Mouse (Mus musculus): ENCODE measurements around the gene Scimp. TPM values are rescaled to one million over a fixed set of nuclear protein-coding genes. Genes with fewer than 3 reads are reported as not detected.

Scimp gene
- polyA plus RNA-seq, 1 experiment: not detected

- TF ChIP-seq CTCF (IDR thresholded peaks at IDR 0.05; ENCODE audit: insufficient read depth, low read depth, low read length) (no peak), POLR2A (IDR thresholded peaks at IDR 0.05; ENCODE audit: insufficient read depth, low read depth, low read length) (no peak)
- Histone ChIP-seq H3K27ac (ENCODE audit: insufficient read depth, low read depth, low read length) (no peak overlapping the region), H3K4me3 (ENCODE audit: insufficient read depth, low read depth, low read length) (no peak overlapping the region), H3K4me1 (ENCODE audit: control insufficient read depth, insufficient read depth, low read length) (no peaks in the 10 kb centered on the region)
- 95% methylated on average over 3 of the region's 3 CpGs for WGBS
Measured at GRCm38 (mm10) chr11:70837031-70837430, 24.6 kb upstream of the Scimp start.

DNA sequence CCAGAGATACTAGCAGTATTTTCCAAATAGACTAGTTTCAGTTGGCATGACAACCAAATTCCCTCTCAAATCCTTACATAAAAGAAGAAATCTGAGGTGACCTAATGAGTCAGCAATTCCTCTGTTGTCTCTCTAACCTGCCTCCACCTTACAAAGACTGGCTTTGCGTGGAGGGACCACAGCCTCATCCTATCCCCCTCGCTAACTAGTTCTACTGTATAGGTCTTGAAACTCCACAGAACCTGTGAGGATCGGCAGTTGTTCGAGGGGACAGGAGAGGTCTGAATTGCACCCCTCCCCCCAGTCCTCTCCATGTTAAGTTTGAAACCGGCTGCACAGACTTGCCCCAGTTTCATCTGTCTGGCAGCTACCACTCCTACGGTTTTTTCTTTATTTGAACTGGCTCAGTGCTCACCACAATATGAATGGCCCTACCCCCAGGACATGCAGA lies 23.0 kb upstream of the Scimp start:
- H3K27ac ChIP-seq (ENCODE audit: insufficient read depth, low read depth, low read length): no peak overlapping the region
- TF ChIP-seq POLR2A (IDR thresholded peaks at IDR 0.05; ENCODE audit: insufficient read depth, low read depth, low read length) (no peak), CTCF (IDR thresholded peaks at IDR 0.05; ENCODE audit: insufficient read depth, low read depth, low read length) (no peak)
- no peak overlapping the region for H3K4me3 ChIP-seq (ENCODE audit: insufficient read depth, low read depth, low read length)
- WGBS: 56% methylated on average over 6 of the region's 6 CpGs
- no peaks in the 10 kb centered on the region for H3K4me1 ChIP-seq (ENCODE audit: control insufficient read depth, insufficient read depth, low read length)

DNA sequence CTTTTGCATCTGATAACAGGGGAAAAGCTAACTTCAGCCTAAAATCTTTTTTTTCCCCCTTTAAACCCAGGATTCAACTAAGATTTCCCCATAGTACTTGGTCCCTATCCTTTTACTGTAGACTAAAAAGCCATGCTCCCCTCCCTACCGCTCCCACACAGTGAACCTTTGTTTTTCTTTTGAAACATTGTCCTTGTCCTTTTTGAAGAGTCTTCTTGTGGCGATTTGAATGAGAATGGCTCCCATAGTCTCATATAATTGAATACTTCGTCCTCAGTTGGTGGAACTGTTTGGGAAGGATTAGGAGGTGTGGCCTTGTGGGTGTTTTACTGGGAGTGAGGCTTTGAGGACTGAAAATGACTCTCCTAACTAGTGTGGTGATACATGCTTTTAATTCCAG lies 21.4 kb upstream of the Scimp start:
- TF ChIP-seq CTCF (IDR thresholded peaks at IDR 0.05; ENCODE audit: insufficient read depth, low read depth, low read length) (no peak), POLR2A (IDR thresholded peaks at IDR 0.05; ENCODE audit: insufficient read depth, low read depth, low read length) (no peak)
- 67% methylated on average over 3 of the region's 3 CpGs for WGBS
- no peak overlapping the region for H3K4me3 ChIP-seq (ENCODE audit: insufficient read depth, low read depth, low read length)
- no peaks in the 10 kb centered on the region for H3K4me1 ChIP-seq (ENCODE audit: control insufficient read depth, insufficient read depth, low read length)
- no peak overlapping the region for H3K27ac ChIP-seq (ENCODE audit: insufficient read depth, low read depth, low read length)

DNA sequence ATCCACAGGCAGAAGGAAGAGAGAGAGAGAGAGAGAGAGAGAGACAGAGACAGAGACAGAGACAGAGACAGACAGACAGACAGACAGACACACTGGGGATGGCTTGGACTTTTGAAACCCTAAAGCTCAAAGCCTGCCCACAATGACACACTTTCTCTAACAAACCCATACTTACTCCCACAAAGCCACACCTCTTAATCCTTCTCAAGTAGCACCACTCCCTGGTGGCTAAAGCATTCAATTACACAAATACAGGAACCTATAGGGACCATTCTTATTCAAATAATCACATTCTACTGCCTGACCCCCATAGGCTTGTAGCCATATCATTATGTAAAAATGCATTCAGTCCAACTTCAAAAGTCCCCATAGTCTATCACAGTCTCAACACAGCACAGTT lies 21.0 kb upstream of the Scimp start:
- Histone ChIP-seq H3K4me1 (ENCODE audit: control insufficient read depth, insufficient read depth, low read length) (no peaks in the 10 kb centered on the region), H3K4me3 (ENCODE audit: insufficient read depth, low read depth, low read length) (no peak overlapping the region), H3K27ac (ENCODE audit: insufficient read depth, low read depth, low read length) (no peak overlapping the region)
- TF ChIP-seq POLR2A (IDR thresholded peaks at IDR 0.05; ENCODE audit: insufficient read depth, low read depth, low read length) (no peak), CTCF (IDR thresholded peaks at IDR 0.05; ENCODE audit: insufficient read depth, low read depth, low read length) (no peak)

GRCm38 (mm10) chr11:70831201-70831600 lies 18.8 kb upstream of the Scimp start:
- 25% methylated on average over 3 of the region's 3 CpGs for WGBS
- Histone ChIP-seq H3K4me1 (ENCODE audit: control insufficient read depth, insufficient read depth, low read length) (no peaks in the 10 kb centered on the region), H3K27ac (ENCODE audit: insufficient read depth, low read depth, low read length) (no peak overlapping the region), H3K4me3 (ENCODE audit: insufficient read depth, low read depth, low read length) (no peak overlapping the region)
- no peak for TF ChIP-seq POLR2A (IDR thresholded peaks at IDR 0.05; ENCODE audit: insufficient read depth, low read depth, low read length)
- no peak for TF ChIP-seq CTCF (IDR thresholded peaks at IDR 0.05; ENCODE audit: insufficient read depth, low read depth, low read length)

DNA sequence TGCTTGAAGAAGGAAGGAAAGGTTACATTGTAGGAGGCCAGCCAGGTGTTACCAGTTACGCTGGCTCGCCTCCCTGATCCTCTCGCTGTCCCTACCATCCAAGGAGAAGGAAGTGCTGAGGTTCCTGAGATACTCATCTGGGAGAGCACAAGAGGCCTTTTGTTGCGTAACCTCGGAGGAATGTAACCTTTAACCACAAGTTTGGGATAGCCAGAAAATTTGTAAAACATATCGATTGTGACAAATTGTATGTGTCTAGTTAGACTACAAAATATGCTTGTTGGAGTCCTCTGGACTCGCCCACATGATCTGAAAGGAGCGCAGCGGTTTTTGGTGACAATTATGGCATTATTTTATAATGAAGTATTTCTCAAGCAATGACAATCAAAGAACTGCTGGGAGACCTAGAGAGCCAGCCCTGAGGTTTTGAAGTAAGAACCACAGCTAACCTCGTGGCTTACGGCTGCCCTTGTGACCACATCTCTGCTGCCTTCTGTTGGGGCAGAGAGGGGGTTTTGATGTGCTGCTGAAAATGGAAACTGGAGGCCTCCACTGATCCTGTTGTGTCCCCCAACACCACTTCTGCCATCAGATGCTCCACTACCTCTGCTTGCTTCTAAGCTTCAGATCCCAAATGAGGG lies 16.7 kb upstream of the Scimp start:
- no peak for TF ChIP-seq POLR2A (IDR thresholded peaks at IDR 0.05; ENCODE audit: insufficient read depth, low read depth, low read length)
- no peak for TF ChIP-seq CTCF (IDR thresholded peaks at IDR 0.05; ENCODE audit: insufficient read depth, low read depth, low read length)
- 90% methylated on average over 11 of the region's 11 CpGs for WGBS
- H3K4me3 ChIP-seq (ENCODE audit: insufficient read depth, low read depth, low read length): no peak overlapping the region

DNA sequence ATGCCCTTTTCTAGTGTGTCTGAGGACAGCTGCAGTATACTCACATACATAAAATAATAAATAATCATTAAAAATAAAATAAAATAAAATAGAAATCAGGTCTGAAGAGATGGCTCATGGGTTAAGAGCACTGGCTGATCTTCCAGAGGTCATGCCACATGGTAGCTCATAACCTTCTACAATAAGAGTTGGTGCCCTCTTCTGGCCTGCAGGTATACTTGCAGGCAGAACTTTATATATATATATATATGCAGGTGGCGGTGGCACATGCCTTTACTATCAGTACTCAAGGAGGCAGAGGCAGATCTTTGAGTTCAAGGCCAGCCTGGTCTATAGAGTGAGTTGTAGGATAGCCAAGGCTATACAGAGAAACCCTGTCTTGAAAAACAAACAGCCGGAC lies 13.8 kb upstream of the Scimp start:
- WGBS: 92% methylated on average over 2 of the region's 2 CpGs

More for the DNA sequence above, 16.7 kb upstream of the Scimp start:
- Histone ChIP-seq H3K27ac (ENCODE audit: insufficient read depth, low read depth, low read length) (no peak overlapping the region), H3K4me1 (ENCODE audit: control insufficient read depth, insufficient read depth, low read length) (no peaks in the 10 kb centered on the region)

DNA sequence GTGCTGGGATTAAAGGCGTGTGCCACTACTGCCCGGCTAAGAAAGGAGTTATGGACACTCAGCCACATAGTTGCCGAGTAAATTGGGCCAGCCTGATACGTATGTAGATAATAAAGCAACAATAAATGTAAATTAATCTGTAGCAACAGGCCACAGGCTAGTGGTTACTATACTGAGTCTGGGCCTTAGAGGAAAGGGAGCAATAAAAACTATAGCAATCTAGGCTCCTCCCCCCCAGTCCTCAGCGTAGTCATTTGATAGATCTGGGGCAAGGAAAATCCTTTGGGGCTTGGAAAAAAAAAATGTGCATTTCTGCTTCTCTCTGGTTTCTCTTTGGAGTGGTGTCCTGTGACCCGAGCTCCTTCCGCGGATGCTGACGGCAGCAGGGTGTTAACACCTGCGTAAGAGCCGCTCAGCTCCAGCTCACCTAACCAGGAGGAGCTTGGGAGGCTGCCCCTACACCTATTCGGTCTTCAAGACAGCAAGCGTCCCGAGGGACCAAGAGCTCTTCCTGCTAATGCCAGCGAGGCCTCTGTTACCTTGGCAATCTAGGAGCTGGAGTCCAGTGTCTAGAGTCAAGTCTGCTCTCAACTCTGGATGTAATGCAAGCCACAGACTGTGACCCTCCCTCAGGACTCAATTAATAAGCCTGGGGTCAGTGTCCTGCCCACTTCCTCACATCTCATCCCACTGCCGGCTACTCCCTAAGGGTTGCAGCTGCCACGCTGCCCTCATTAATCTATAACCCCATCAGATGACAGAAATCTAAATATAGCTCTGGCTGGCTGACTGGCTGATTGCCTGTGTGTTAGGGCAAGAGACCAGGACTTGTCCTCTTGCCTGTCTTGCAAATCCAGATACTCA lies 9.6 kb upstream of the Scimp start:
- no peak for TF ChIP-seq CTCF (IDR thresholded peaks at IDR 0.05; ENCODE audit: insufficient read depth, low read depth, low read length)
- no peak for TF ChIP-seq POLR2A (IDR thresholded peaks at IDR 0.05; ENCODE audit: insufficient read depth, low read depth, low read length)
- no peak overlapping the region for H3K27ac ChIP-seq (ENCODE audit: insufficient read depth, low read depth, low read length)
- H3K4me1 ChIP-seq (ENCODE audit: control insufficient read depth, insufficient read depth, low read length): no peaks in the 10 kb centered on the region
- no peak overlapping the region for H3K4me3 ChIP-seq (ENCODE audit: insufficient read depth, low read depth, low read length)
- 73% methylated on average over 17 of the region's 17 CpGs for WGBS

More for the DNA sequence above, 13.8 kb upstream of the Scimp start:
- Histone ChIP-seq H3K27ac (ENCODE audit: insufficient read depth, low read depth, low read length) (no peak overlapping the region), H3K4me3 (ENCODE audit: insufficient read depth, low read depth, low read length) (no peak overlapping the region), H3K4me1 (ENCODE audit: control insufficient read depth, insufficient read depth, low read length) (no peaks in the 10 kb centered on the region)
- TF ChIP-seq CTCF (IDR thresholded peaks at IDR 0.05; ENCODE audit: insufficient read depth, low read depth, low read length) (no peak), POLR2A (IDR thresholded peaks at IDR 0.05; ENCODE audit: insufficient read depth, low read depth, low read length) (no peak)

- H3K4me1 ChIP-seq (ENCODE audit: control insufficient read depth, insufficient read depth, low read length): no peaks in the 10 kb centered on the region
- TF ChIP-seq POLR2A (IDR thresholded peaks at IDR 0.05; ENCODE audit: insufficient read depth, low read depth, low read length) (no peak), CTCF (IDR thresholded peaks at IDR 0.05; ENCODE audit: insufficient read depth, low read depth, low read length) (no peak)
- 83% methylated on average over 8 of the region's 8 CpGs for WGBS
- H3K4me3 ChIP-seq (ENCODE audit: insufficient read depth, low read depth, low read length): no peak overlapping the region
- H3K27ac ChIP-seq (ENCODE audit: insufficient read depth, low read depth, low read length): no peak overlapping the region
Measured at GRCm38 (mm10) chr11:70820120-70820519, 7.7 kb upstream of the Scimp start.
